Mouse (Mus musculus): Measurements from ENCODE around the gene Ang2. TPM values are rescaled to one million over a fixed set of nuclear protein-coding genes. Genes with fewer than 3 reads are reported as not detected.
"Not testable (repeated sequence)": the region's sequence is repeated elsewhere in the genome, so short reads cannot be mapped to it uniquely, and the experiment has no call there.

The Ang2 gene
- polyA plus RNA-seq, 1 experiment: not detected

DNA sequence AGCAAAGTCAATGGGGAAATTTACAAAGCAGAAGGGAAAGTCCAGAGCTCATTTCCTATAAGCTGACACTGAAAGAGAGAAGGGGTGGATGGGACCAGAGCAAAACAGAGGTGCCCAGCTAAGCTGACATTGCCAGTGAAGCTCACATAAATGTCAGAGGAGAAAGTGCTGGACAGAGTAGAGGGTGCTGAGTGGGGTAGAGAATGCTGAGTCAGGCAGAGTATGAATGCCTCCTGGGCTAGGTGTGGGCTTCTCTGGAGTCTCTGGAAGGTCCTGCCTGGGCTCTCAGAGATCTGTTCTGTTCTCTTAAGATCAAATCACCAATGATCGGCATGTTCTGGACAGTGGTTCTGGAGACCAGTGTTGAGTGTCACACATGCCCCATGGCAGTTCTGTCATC, 33.5 kb downstream of the Ang2 start:
- H3K27ac ChIP-seq (replicated peaks; ENCODE audit: low read depth, low read length): no peak overlapping the region
- no peaks in the 10 kb centered on the region for H3K4me1 ChIP-seq (ENCODE audit: control insufficient read depth, insufficient read depth, insufficient read length, low read length)
- H3K4me3 ChIP-seq (ENCODE audit: insufficient read depth, low read depth, low read length): no peak overlapping the region

DNA sequence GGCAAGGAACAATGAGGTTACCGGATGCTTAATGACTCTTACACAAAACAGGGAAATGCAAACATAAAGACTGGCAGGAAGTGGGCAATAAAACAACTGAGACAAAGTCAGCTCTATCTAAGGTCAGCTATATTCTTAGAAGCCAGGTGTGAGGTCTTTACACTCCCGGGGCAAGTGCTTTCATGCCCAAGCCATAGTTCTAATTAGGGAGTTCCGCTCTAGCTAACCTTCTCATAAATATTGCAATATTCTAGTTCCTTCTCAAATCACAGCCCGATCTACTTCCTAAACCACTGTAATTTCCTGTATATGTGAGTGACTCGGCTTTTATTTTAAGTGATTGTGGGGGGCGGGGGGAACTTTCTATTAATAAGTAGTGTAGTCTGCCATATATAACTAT, 35.6 kb downstream of the Ang2 start:
- H3K4me1 ChIP-seq (ENCODE audit: control insufficient read depth, insufficient read depth, insufficient read length, low read length); H3K4me3 ChIP-seq (ENCODE audit: insufficient read depth, low read depth, low read length); H3K27ac ChIP-seq (replicated peaks; ENCODE audit: low read depth, low read length): not testable (repeated sequence)

GRCm38 (mm10) chr14:51161976-51162375, 37.0 kb downstream of the Ang2 start, which contains the start of gene Rnase2b:
Rnase2b (plus strand) TSS chr14:51162260.
- H3K27ac ChIP-seq (replicated peaks; ENCODE audit: low read depth, low read length); H3K4me1 ChIP-seq (ENCODE audit: control insufficient read depth, insufficient read depth, insufficient read length, low read length); H3K4me3 ChIP-seq (ENCODE audit: insufficient read depth, low read depth, low read length): not testable (repeated sequence)

DNA sequence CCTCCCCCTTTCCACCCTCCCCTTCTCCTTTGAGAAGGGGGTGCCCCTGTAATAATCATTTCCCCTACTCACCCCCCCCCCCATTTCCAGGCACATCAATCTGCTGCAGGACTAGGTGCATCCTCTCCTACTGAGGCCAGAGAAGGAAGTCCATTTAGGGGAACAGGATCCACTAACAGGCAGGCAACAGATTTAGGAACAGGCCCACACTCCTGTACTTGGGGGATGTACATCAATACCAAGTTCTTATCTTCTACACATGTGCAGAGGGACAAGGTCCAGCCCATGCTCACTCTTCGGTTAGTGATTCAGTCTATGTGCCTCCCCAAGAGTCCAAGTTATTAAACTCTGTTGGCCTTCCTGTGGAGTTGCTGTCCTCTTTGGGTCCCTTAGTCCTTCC, 41.9 kb downstream of the Ang2 start:
- H3K4me1 ChIP-seq (ENCODE audit: control insufficient read depth, insufficient read depth, insufficient read length, low read length): no peaks in the 10 kb centered on the region
- no peak overlapping the region for H3K4me3 ChIP-seq (ENCODE audit: insufficient read depth, low read depth, low read length)

DNA sequence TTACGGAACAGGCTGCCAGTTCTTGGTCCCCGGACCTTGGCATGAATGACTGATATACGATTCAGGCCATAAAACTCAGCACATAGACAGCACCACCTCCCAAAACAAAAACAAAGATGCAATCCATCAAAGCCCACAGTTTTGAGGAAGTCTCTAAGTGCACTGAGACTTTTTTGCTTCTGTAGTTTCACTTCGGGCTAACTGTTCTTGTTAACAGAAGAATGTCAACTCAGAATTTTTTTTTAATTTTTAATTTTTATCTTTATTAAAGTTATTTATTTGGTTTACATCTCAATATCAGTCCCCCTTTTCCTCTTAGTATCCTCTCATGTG, 42.2 kb downstream of the Ang2 start:
- Histone ChIP-seq H3K4me1 (ENCODE audit: control insufficient read depth, insufficient read depth, insufficient read length, low read length) (no peaks in the 10 kb centered on the region), H3K4me3 (ENCODE audit: insufficient read depth, low read depth, low read length) (no peak overlapping the region), H3K27ac (replicated peaks; ENCODE audit: low read depth, low read length) (no peak overlapping the region)

More for the DNA sequence above, 41.9 kb downstream of the Ang2 start:
- no peak overlapping the region for H3K27ac ChIP-seq (replicated peaks; ENCODE audit: low read depth, low read length)

GRCm38 (mm10) chr14:51156056-51156735, 42.8 kb downstream of the Ang2 start:
- no peak overlapping the region for H3K4me3 ChIP-seq (ENCODE audit: insufficient read depth, low read depth, low read length)
- H3K27ac ChIP-seq (replicated peaks; ENCODE audit: low read depth, low read length): no peak overlapping the region
- no peaks in the 10 kb centered on the region for H3K4me1 ChIP-seq (ENCODE audit: control insufficient read depth, insufficient read depth, insufficient read length, low read length)

- Histone ChIP-seq H3K27ac (replicated peaks; ENCODE audit: low read depth, low read length) (no peak overlapping the region), H3K4me3 (ENCODE audit: insufficient read depth, low read depth, low read length) (no peak overlapping the region)
These were observed 46.6 kb downstream of the Ang2 start for GRCm38 (mm10) chr14:51152249-51152870.

GRCm38 (mm10) chr14:51150206-51150831, 48.6 kb downstream of the Ang2 start:
- no peak overlapping the region for H3K4me3 ChIP-seq (ENCODE audit: insufficient read depth, low read depth, low read length)
- H3K27ac ChIP-seq (replicated peaks; ENCODE audit: low read depth, low read length): no peak overlapping the region
- H3K4me1 ChIP-seq (ENCODE audit: control insufficient read depth, insufficient read depth, insufficient read length, low read length): no peaks in the 10 kb centered on the region

More at GRCm38 (mm10) chr14:51152249-51152870, 46.6 kb downstream of the Ang2 start:
- H3K4me1 ChIP-seq (ENCODE audit: control insufficient read depth, insufficient read depth, insufficient read length, low read length): no peaks in the 10 kb centered on the region

- H3K27ac ChIP-seq (replicated peaks; ENCODE audit: low read depth, low read length): no peak overlapping the region
- H3K4me1 ChIP-seq (ENCODE audit: control insufficient read depth, insufficient read depth, insufficient read length, low read length): no peaks in the 10 kb centered on the region
- no peak overlapping the region for H3K4me3 ChIP-seq (ENCODE audit: insufficient read depth, low read depth, low read length)
These were observed 49.8 kb downstream of the Ang2 start for GRCm38 (mm10) chr14:51149164-51149563.

DNA sequence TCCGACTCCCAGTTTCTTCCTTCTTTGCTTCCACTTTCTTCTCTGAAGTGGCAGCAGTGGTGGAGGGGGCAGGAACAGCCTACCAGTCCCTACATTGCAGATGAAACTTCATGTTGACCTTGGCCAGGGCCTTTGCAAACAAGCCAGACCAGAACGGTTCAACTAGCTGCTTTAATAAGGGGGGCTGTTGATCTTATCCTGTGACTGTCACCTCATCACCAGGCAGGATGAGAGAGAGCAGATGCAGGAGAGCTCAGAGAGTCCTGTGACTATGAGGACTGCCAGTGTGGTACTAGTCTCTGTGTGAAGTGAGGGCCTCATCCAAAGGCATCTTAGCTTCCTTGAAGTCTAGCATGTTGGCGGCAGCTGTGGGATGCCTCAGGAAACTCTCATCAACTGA, 50.9 kb downstream of the Ang2 start:
- no peak overlapping the region for H3K27ac ChIP-seq (replicated peaks; ENCODE audit: low read depth, low read length)
- H3K4me3 ChIP-seq (ENCODE audit: insufficient read depth, low read depth, low read length): no peak overlapping the region
- no peaks in the 10 kb centered on the region for H3K4me1 ChIP-seq (ENCODE audit: control insufficient read depth, insufficient read depth, insufficient read length, low read length)

DNA sequence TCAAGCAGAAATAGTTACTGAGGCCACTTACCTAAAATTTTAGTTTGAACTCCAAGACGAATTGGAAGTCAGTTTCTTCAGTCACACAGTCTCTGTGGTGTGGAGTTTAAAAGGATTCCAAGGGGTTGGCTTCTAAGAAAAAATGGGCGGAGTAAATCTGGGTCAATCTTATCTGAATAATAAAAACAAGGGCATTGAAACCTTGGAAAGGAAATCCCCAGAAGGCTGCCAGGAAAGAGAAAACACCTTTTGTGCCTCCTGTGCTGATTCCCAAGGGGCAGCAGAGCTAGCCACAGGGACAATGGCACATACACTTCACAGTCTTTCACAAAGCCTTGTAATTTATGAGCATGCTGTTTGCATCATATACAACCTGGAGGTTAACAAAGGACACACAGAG, 52.3 kb downstream of the Ang2 start, which contains the start of gene Rnase1:
TSS of gene Rnase1 (minus strand) at position 101 of the 400 bp plus-strand sequence.
- H3K4me1 ChIP-seq (ENCODE audit: control insufficient read depth, insufficient read depth, insufficient read length, low read length): no peaks in the 10 kb centered on the region
- H3K4me3 ChIP-seq (ENCODE audit: insufficient read depth, low read depth, low read length): no peak within 1 kb of the TSS
- H3K27ac ChIP-seq (replicated peaks; ENCODE audit: low read depth, low read length): no peak within 1 kb of the TSS

DNA sequence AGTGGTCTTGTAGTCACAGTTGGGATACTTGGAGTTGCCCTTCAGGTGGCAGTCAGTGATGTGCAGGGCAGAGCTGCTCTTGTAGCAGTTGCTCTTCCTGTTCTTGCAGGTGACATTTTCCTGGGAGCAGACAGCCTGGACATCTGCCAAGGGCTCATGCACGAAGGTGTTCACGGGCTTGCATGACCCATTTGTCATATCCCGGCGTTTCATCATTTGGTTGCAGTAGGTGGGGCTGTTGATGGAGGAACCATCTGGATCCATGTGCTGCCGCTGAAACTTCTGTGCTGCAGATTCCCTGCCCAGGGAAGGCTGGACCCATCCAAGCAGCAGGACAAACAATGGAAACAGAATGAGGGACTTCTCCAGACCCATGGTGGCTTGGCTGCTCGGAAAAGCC, 53.4 kb downstream of the Ang2 start:
- Histone ChIP-seq H3K4me3 (ENCODE audit: insufficient read depth, low read depth, low read length) (no peak overlapping the region), H3K27ac (replicated peaks; ENCODE audit: low read depth, low read length) (no peak overlapping the region), H3K4me1 (ENCODE audit: control insufficient read depth, insufficient read depth, insufficient read length, low read length) (no peaks in the 10 kb centered on the region)

Other genes with a start within 250 kb of the Ang2 start
- 3.5 and 5.1 TPM in 2 replicates for gene Pnp2, start 243.2 kb downstream of the Ang2 start, polyA plus RNA-seq (2012; ENCODE audit: insufficient read depth, insufficient read length, missing spikeins)
- 0.91 TPM in 1 of 2 replicates, not detected in the other for gene Rnase10, start 191.4 kb downstream of the Ang2 start, polyA plus RNA-seq (2012; ENCODE audit: insufficient read depth, insufficient read length, missing spikeins)
- not detected in 2 replicates for gene Rnase9, start 157.3 kb downstream of the Ang2 start, polyA plus RNA-seq (2012; ENCODE audit: insufficient read depth, insufficient read length, missing spikeins)
- gene Rnase11, start 149.0 kb downstream of the Ang2 start, polyA plus RNA-seq (2012; ENCODE audit: insufficient read depth, insufficient read length, missing spikeins): not detected in 2 replicates
- not detected in 2 replicates for gene Rnase12, start 141.5 kb downstream of the Ang2 start, polyA plus RNA-seq (2012; ENCODE audit: insufficient read depth, insufficient read length, missing spikeins)
- not detected in 2 replicates for gene Olfr750, start 124.7 kb downstream of the Ang2 start, polyA plus RNA-seq (2012; ENCODE audit: insufficient read depth, insufficient read length, missing spikeins)
- gene Rnase4, start 108.1 kb downstream of the Ang2 start, polyA plus RNA-seq (2012; ENCODE audit: insufficient read depth, insufficient read length, missing spikeins): 69.1 and 78.8 TPM in 2 replicates
- gene Ang, start 108.0 kb downstream of the Ang2 start, polyA plus RNA-seq (2012; ENCODE audit: insufficient read depth, insufficient read length, missing spikeins): 2.1 and 8.7 TPM in 2 replicates
- gene Eddm3b, start 84.7 kb downstream of the Ang2 start, polyA plus RNA-seq (2012; ENCODE audit: insufficient read depth, insufficient read length, missing spikeins): not detected in 2 replicates
- 1.3 TPM in 1 of 2 replicates, not detected in the other for gene Rnase6, start 75.2 kb downstream of the Ang2 start, polyA plus RNA-seq (2012; ENCODE audit: insufficient read depth, insufficient read length, missing spikeins)
- gene Rnase1, start 52.4 kb downstream of the Ang2 start, polyA plus RNA-seq (2012; ENCODE audit: insufficient read depth, insufficient read length, missing spikeins): not detected in 2 replicates
- gene Rnase2b, start 36.9 kb downstream of the Ang2 start, polyA plus RNA-seq (2012; ENCODE audit: insufficient read depth, insufficient read length, missing spikeins): not detected in 2 replicates
- gene Ear14, start 4.2 kb upstream of the Ang2 start, polyA plus RNA-seq (2012; ENCODE audit: insufficient read depth, insufficient read length, missing spikeins): not detected in 2 replicates
- not detected in 2 replicates for gene Rnase2a, start 57.0 kb upstream of the Ang2 start, polyA plus RNA-seq (2012; ENCODE audit: insufficient read depth, insufficient read length, missing spikeins)
- not detected in 2 replicates for gene Gm7247, start 162.6 kb upstream of the Ang2 start, polyA plus RNA-seq (2012; ENCODE audit: insufficient read depth, insufficient read length, missing spikeins)
- gene Vmn2r88, start 211.7 kb upstream of the Ang2 start, polyA plus RNA-seq (2012; ENCODE audit: insufficient read depth, insufficient read length, missing spikeins): not detected in 2 replicates

Data from brown adipose tissue, adult 24 weeks (tissue).